Mouse (Mus musculus): ENCODE results near the gene Six5. TPM values are rescaled to one million over a fixed set of nuclear protein-coding genes. Genes with fewer than 3 reads are reported as not detected.
"Not testable (repeated sequence)": the region's sequence is repeated elsewhere in the genome, so short reads cannot be mapped to it uniquely, and the experiment has no call there.

Six5 gene
- polyA plus RNA-seq, 1 experiment from 2014 or later = 0.67 TPM

GRCm38 (mm10) chr7:19055108-19055507, 39.3 kb upstream of the Six5 start:
- Histone ChIP-seq H3K4me3 (replicated peaks) (no peak overlapping the region), H3K27me3 (no peaks in the 10 kb centered on the region; the same call in 1 of the 2 replicates), H3K4me1 (replicated peaks) (no peaks in the 10 kb centered on the region), H3K36me3 (peaks cover 47% of the 10 kb centered on the region), H3K9ac (no peak overlapping the region), H3K4me2 (no peak overlapping the region), H3K27ac (no peak overlapping the region), H3K9me3 (replicated peaks) (0 out of 2 replicates have a peak, but pooled peaks cover 4% of the 10 kb centered on the region)
- DNase-seq (no peak), ATAC-seq (ENCODE audit: low read depth) (no peak)
- 80% methylated on average over 8 of the region's 8 CpGs for WGBS (ENCODE audit: insufficient replicate concordance)

DNA sequence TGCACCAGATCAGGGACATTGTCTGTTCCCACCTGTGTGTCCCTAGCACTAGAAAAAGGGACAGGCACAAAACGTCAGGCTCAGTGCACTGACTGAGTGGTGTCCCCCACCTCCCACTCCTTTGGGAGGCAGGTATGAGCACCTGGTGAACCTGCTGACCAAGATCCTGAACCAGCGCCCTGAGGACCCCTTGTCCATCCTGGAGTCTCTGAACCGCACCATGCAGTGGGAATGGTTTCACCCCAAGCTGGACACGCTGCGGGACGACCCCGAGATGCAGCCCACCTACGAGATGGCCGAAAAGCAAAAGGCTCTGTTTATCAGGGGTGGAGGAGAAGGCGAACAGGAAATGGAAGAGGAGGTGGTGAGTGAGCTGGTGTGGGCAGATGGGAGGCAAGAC, 37.0 kb upstream of the Six5 start:
- ATAC-seq (ENCODE audit: low read depth) = no peak
- WGBS (ENCODE audit: insufficient replicate concordance) = 71% methylated on average over 10 of the region's 10 CpGs

GRCm38 (mm10) chr7:19065896-19066295, 28.5 kb upstream of the Six5 start:
- Histone ChIP-seq H3K4me2 (no peak overlapping the region), H3K4me1 (replicated peaks) (peaks cover 4% of the 10 kb centered on the region), H3K36me3 (no peaks in the 10 kb centered on the region), H3K9ac (no peak overlapping the region), H3K27ac (no peak overlapping the region), H3K27me3 (peaks cover 60% of the 10 kb centered on the region), H3K4me3 (replicated peaks) (no peak overlapping the region), H3K9me3 (replicated peaks) (no peaks in the 10 kb centered on the region)
- DNase-seq (no peak), ATAC-seq (ENCODE audit: low read depth) (no peak)
- 48% methylated on average over 13 of the region's 13 CpGs for WGBS (ENCODE audit: insufficient replicate concordance)

More for the DNA sequence above, 37.0 kb upstream of the Six5 start:
- peaks cover 24% of the 10 kb centered on the region for H3K36me3 ChIP-seq
- 0 out of 2 replicates have a peak, but pooled peaks cover 4% of the 10 kb centered on the region for H3K9me3 ChIP-seq (replicated peaks)
- no peak overlapping the region for H3K4me2 ChIP-seq
- no peaks in the 10 kb centered on the region for H3K4me1 ChIP-seq (replicated peaks)
- H3K27ac ChIP-seq = no peak overlapping the region
- H3K4me3 ChIP-seq (replicated peaks) = no peak overlapping the region
- peaks cover 4% of the 10 kb centered on the region for H3K27me3 ChIP-seq
- no peak for DNase-seq
- no peak overlapping the region for H3K9ac ChIP-seq

DNA sequence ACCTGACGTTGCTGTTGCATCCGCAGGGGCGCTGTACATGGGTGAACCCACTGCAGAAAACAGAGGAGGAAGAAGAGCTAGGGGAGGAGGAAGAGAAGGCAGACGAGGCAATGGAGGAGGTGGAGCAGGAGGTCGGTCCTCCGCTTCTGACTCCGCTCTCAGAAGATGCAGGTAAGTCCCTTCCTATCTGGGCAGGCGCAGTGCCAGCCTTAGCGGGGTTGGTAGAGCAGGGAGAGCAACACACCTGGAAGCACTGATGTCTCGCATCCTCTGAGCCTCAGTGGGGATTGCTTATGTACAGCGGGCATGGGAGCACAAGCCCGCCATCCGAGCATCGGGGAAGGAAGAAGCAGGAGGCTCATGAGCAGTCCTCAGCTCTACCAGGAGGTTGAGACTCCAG, 27.3 kb upstream of the Six5 start:
- H3K9ac ChIP-seq = no peak overlapping the region
- DNase-seq (no peak), ATAC-seq (ENCODE audit: low read depth) (no peak)
- H3K27me3 ChIP-seq = peaks cover 60% of the 10 kb centered on the region
- no peaks in the 10 kb centered on the region for H3K36me3 ChIP-seq
- H3K4me1 ChIP-seq (replicated peaks) = peaks cover 4% of the 10 kb centered on the region
- no peaks in the 10 kb centered on the region for H3K9me3 ChIP-seq (replicated peaks)
- WGBS (ENCODE audit: insufficient replicate concordance) = 30% methylated on average over 14 of the region's 14 CpGs
- H3K27ac ChIP-seq = no peak overlapping the region
- H3K4me3 ChIP-seq (replicated peaks) = no peak overlapping the region
- no peak overlapping the region for H3K4me2 ChIP-seq

- Histone ChIP-seq H3K9ac (no peak overlapping the region), H3K4me3 (replicated peaks) (no peak overlapping the region), H3K4me2 (no peak overlapping the region), H3K27me3 (peaks cover 59% of the 10 kb centered on the region), H3K27ac (no peak overlapping the region), H3K36me3 (no peaks in the 10 kb centered on the region), H3K9me3 (replicated peaks) (no peaks in the 10 kb centered on the region), H3K4me1 (replicated peaks) (peaks cover 4% of the 10 kb centered on the region)
- WGBS (ENCODE audit: insufficient replicate concordance) = 51% methylated on average over 12 of the region's 14 CpGs
- no peak for DNase-seq
- ATAC-seq (ENCODE audit: low read depth) = no peak
These were observed 26.5 kb upstream of the Six5 start for GRCm38 (mm10) chr7:19067935-19068334.

GRCm38 (mm10) chr7:19068707-19069106, 25.7 kb upstream of the Six5 start:
- peaks cover 4% of the 10 kb centered on the region for H3K4me1 ChIP-seq (replicated peaks)
- 1% methylated on average over 2 of the region's 2 CpGs for WGBS (ENCODE audit: insufficient replicate concordance)
- no peak overlapping the region for H3K4me3 ChIP-seq (replicated peaks)
- ATAC-seq (ENCODE audit: low read depth) (no peak), DNase-seq (peak; percentile 48)
- no peaks in the 10 kb centered on the region for H3K36me3 ChIP-seq
- no peak overlapping the region for H3K4me2 ChIP-seq
- H3K9me3 ChIP-seq (replicated peaks) = no peaks in the 10 kb centered on the region
- no peak overlapping the region for H3K9ac ChIP-seq
- no peak overlapping the region for H3K27ac ChIP-seq
- peaks cover 55% of the 10 kb centered on the region for H3K27me3 ChIP-seq

DNA sequence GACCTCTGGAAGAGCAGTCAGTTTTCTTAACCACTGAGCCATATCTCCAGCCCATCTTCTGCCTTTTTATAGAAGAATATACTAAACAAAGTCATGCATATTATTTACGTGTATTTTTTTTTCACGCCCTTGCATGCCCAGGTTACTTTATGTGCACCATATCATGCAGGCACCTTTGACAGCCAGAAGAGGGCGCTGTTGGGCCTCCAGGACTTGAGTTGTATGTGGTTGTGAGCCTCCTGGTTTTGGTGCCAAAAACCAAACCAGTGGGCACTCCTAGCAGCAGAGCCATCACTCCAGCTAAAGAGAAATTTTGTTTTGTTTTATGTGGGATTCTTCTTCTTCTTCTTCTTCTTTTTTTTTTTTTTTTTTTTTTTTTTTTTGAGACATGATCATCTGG, 24.9 kb upstream of the Six5 start:
- no peak overlapping the region for H3K9ac ChIP-seq
- WGBS (ENCODE audit: insufficient replicate concordance) = 38% methylated on average over 3 of the region's 3 CpGs
- DNase-seq = no peak

GRCm38 (mm10) chr7:19071024-19071423, 23.4 kb upstream of the Six5 start:
- not testable (repeated sequence) for H3K4me2 ChIP-seq; H3K9me3 ChIP-seq (replicated peaks); DNase-seq; H3K9ac ChIP-seq; H3K4me3 ChIP-seq (replicated peaks); ATAC-seq (ENCODE audit: low read depth); H3K36me3 ChIP-seq; H3K27ac ChIP-seq
- peaks cover 13% of the 10 kb centered on the region for H3K4me1 ChIP-seq (replicated peaks)
- 34% methylated on average over 3 of the region's 3 CpGs for WGBS (ENCODE audit: insufficient replicate concordance)
- peaks cover 35% of the 10 kb centered on the region for H3K27me3 ChIP-seq

More for the DNA sequence above, 24.9 kb upstream of the Six5 start:
- no peak overlapping the region for H3K4me2 ChIP-seq
- peaks cover 51% of the 10 kb centered on the region for H3K27me3 ChIP-seq
- H3K9me3 ChIP-seq (replicated peaks) = no peaks in the 10 kb centered on the region
- no peak overlapping the region for H3K4me3 ChIP-seq (replicated peaks)
- H3K27ac ChIP-seq = no peak overlapping the region
- no peak for ATAC-seq (ENCODE audit: low read depth)
- H3K4me1 ChIP-seq (replicated peaks) = peaks cover 4% of the 10 kb centered on the region
- no peaks in the 10 kb centered on the region for H3K36me3 ChIP-seq

- Histone ChIP-seq H3K9me3 (replicated peaks) (no peaks in the 10 kb centered on the region), H3K27me3 (peaks cover 20% of the 10 kb centered on the region), H3K4me1 (replicated peaks) (peaks cover 30% of the 10 kb centered on the region), H3K36me3 (peaks cover 7% of the 10 kb centered on the region), H3K4me2 (no peak overlapping the region), H3K4me3 (replicated peaks) (no peak overlapping the region), H3K27ac (no peak overlapping the region), H3K9ac (no peak overlapping the region)
- ATAC-seq (ENCODE audit: low read depth) = no peak
- DNase-seq = no peak
- WGBS (ENCODE audit: insufficient replicate concordance) = 67% methylated on average over 9 of the region's 9 CpGs
These were observed 20.9 kb upstream of the Six5 start for GRCm38 (mm10) chr7:19073504-19073903.

DNA sequence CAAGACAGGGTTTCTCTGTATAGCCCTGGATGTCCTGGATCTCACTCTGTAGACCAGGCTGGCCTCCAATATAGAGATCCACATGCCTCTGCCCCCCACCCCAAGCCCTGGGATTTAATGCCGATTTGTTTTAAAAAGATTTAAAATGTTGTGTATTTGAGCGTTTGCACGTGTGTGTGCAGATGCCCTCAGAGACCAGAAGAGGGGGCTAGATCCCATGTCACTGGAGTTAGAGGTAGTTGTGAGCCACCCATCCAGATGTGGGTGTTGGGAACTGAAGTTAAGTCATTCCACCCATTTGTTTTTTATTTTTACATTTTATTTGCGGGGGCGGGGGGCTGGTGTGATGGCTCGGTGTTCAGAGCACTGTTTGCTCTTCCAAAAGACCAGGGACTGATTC, 19.9 kb upstream of the Six5 start:
- Histone ChIP-seq H3K9me3 (replicated peaks) (no peaks in the 10 kb centered on the region), H3K4me2 (no peak overlapping the region), H3K4me1 (replicated peaks) (peaks cover 37% of the 10 kb centered on the region), H3K27ac (no peak overlapping the region), H3K4me3 (replicated peaks) (no peak overlapping the region), H3K9ac (no peak overlapping the region), H3K36me3 (peaks cover 17% of the 10 kb centered on the region), H3K27me3 (peaks cover 20% of the 10 kb centered on the region)
- 89% methylated on average over 6 of the region's 6 CpGs for WGBS (ENCODE audit: insufficient replicate concordance)
- ATAC-seq (ENCODE audit: low read depth) (no peak), DNase-seq (no peak)

- Histone ChIP-seq H3K27me3 (peaks cover 24% of the 10 kb centered on the region), H3K9me3 (replicated peaks) (no peaks in the 10 kb centered on the region), H3K4me1 (replicated peaks) (peaks cover 39% of the 10 kb centered on the region), H3K9ac (peak overlapping the region; percentile 87), H3K36me3 (peaks cover 25% of the 10 kb centered on the region), H3K4me2 (peak overlapping the region; percentile 94), H3K27ac (peak overlapping the region; percentile 24; the same call in 1 of the 2 replicates), H3K4me3 (replicated peaks) (peak overlapping the region; percentile 80)
- no peak for DNase-seq
- 49% methylated on average over 5 of the region's 5 CpGs for WGBS (ENCODE audit: insufficient replicate concordance)
- no peak for ATAC-seq (ENCODE audit: low read depth)
These were observed 19.2 kb upstream of the Six5 start for GRCm38 (mm10) chr7:19075231-19075630.

DNA sequence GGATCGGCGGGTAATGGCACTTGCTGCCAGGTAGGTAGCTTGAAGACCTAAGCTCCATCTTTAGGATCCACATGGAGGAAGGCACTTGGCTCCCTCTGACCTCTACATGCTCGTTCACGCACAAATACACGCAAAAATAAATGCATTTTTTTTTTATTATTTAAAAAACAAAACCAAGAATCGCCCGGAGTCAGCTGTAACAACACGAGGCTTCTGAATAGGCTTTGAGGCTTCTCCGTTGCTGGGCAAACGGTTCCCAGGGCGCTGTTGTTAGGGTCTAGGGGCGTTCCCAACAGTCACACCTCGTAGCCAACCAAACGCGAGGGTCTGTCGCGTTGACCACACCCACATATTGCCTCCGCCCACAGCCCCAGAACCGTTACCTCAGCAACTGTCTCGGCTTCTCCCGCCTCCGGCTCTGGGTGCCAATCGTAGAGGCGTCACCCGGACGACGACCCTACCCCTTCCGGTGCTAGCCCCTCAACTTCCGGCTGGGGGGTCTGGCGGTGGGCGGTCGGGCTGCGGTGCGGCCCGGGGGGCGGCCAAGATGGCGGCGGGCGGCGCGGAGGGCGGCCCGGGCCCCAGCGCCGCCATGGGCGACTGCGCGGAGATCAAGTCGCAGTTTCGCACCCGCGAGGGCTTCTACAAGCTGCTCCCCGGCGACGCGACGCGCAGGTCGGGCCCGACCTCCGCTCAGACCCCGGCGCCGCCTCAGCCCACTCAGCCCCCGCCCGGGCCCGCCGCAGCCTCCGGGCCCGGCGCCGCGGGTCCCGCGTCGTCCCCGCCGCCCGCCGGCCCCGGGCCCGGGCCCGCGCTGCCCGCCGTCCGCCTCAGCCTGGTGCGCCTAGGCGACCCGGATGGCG, 18.4 kb upstream of the Six5 start, which contains the start of gene Dmwd:
Gene Dmwd (plus strand): TSS at position 505 of the 863 bp plus-strand sequence.
- Histone ChIP-seq H3K9ac (peak within 1 kb of the TSS; percentile 87), H3K27me3 (peaks cover 29% of the 10 kb centered on the region), H3K36me3 (peaks cover 32% of the 10 kb centered on the region), H3K4me2 (peak within 1 kb of the TSS; percentile 94), H3K4me1 (replicated peaks) (peaks cover 41% of the 10 kb centered on the region), H3K27ac (peak within 1 kb of the TSS; percentile 74), H3K9me3 (replicated peaks) (no peaks in the 10 kb centered on the region), H3K4me3 (replicated peaks) (peak within 1 kb of the TSS; percentile 80)
- DNase-seq = peak; percentile 94
- ATAC-seq (ENCODE audit: low read depth) = peak; percentile 90
- WGBS (ENCODE audit: insufficient replicate concordance) = 1% methylated on average over 75 of the region's 91 CpGs
